Mouse (Mus musculus): Measurements from ENCODE around the gene Sult2b1.

DNA sequence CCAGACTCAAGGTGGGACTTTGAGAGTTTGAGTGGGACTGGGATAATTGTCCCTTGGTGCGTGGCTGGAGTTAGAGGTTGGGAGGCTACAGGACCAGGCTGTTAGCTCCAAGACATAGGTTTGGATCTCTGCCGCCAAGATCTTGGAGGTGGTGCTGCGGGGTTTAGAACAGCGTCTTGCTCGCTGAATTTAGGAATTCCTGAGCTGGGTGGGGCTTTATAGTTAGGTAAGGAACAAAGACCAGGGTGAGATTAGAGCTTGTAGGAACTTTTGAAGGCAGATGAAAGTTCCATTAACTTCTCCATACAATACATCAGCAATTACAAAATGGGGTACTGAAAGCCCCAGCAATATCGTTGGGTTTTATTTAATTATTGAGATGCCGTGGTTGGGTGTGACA lies 15.5 kb upstream of the Sult2b1 start:
- no peak for TF ChIP-seq POLR2A (IDR thresholded peaks at IDR 0.05; ENCODE audit: insufficient read depth, low read depth, low read length)
- no peak for TF ChIP-seq CTCF (IDR thresholded peaks at IDR 0.05)
- no peak for TF ChIP-seq EP300 (IDR thresholded peaks at IDR 0.05; ENCODE audit: insufficient read depth, low read depth, low read length)
